In the genomic region with DNA sequence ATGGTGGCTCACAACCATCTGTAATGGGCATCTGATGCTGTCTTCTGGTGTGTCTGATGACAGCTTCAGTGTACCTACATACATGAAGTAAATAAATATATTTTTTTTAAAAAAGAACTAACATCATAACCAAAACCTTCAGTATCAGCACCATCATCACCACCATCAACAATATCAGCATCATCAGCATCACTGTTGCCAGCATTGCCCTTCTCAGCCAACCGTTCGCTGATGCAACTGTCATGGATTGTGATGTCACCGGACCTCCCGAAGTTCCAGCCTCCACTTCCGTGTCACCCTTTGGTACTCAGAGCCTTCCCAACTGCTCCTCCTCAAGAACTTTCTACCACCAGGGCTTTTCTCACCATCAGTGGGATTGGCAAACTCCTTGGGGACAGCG, we compare ENCODE assay signal across 8 mouse cellular contexts. TPM values are rescaled to one million over a fixed set of nuclear protein-coding genes. Genes with fewer than 3 reads are reported as not detected.
DNase-seq lines count a peak whose midpoint lies in the region; ATAC-seq and TF ChIP-seq lines count a peak whose summit lies in the region.

Gene Usp30, plus strand, starts transcription at position 301 of the 400 bp plus-strand sequence.

- WGBS in intestine, embryonic 15.5 days = 92% methylated on average over 6 of the region's 6 CpGs
- WGBS in intestine, postnatal 0 days = 87% methylated on average over 6 of the region's 6 CpGs
- 94% methylated on average over 6 of the region's 6 CpGs for WGBS in forebrain, embryonic 16.5 days
- 91% methylated on average over 6 of the region's 6 CpGs for WGBS in limb, embryonic 14.5 days

- no peaks in the 10 kb centered on the region for H3K36me3 ChIP-seq in intestine, embryonic 15.5 days
- no peaks in the 10 kb centered on the region for H3K36me3 ChIP-seq in intestine, postnatal 0 days (ENCODE audit: control insufficient read depth, insufficient read depth)
- peaks cover 11% of the 10 kb centered on the region; the same call in 1 of the 2 replicates for H3K36me3 ChIP-seq in forebrain, embryonic 16.5 days (ENCODE audit: control insufficient read depth, insufficient read depth)
- H3K36me3 ChIP-seq in limb, embryonic 14.5 days (ENCODE audit: control insufficient read depth, insufficient read depth, low read length) = no peaks in the 10 kb centered on the region

- H3K4me1 ChIP-seq in intestine, embryonic 15.5 days (replicated peaks) = no peaks in the 10 kb centered on the region
- no peaks in the 10 kb centered on the region for H3K4me1 ChIP-seq in intestine, postnatal 0 days (replicated peaks; ENCODE audit: control insufficient read depth, insufficient read depth, low read length)
- H3K4me1 ChIP-seq in forebrain, embryonic 16.5 days (replicated peaks; ENCODE audit: control insufficient read depth, insufficient read depth, low read length) = peaks cover 2% of the 10 kb centered on the region; the same call in 1 of the 2 replicates
- no peaks in the 10 kb centered on the region for H3K4me1 ChIP-seq in limb, embryonic 14.5 days (ENCODE audit: control insufficient read depth, insufficient read depth, low read length)

- no peaks in the 10 kb centered on the region for H3K27me3 ChIP-seq in intestine, embryonic 15.5 days (replicated peaks)
- H3K27me3 ChIP-seq in intestine, postnatal 0 days (replicated peaks; ENCODE audit: control insufficient read depth, insufficient read depth, low read length) = no peaks in the 10 kb centered on the region
- H3K27me3 ChIP-seq in forebrain, embryonic 16.5 days (replicated peaks; ENCODE audit: control insufficient read depth, insufficient read depth, low read length) = no peaks in the 10 kb centered on the region
- no peaks in the 10 kb centered on the region for H3K27me3 ChIP-seq in limb, embryonic 14.5 days (ENCODE audit: control insufficient read depth, insufficient read depth, low read length)

- H3K4me2 ChIP-seq in intestine, embryonic 15.5 days (replicated peaks) = no peak within 1 kb of the TSS
- H3K4me2 ChIP-seq in intestine, postnatal 0 days (replicated peaks; ENCODE audit: low read depth) = no peak within 1 kb of the TSS
- H3K4me2 ChIP-seq in forebrain, embryonic 16.5 days (ENCODE audit: low read length) = no peak within 1 kb of the TSS
- no peak within 1 kb of the TSS for H3K4me2 ChIP-seq in limb, embryonic 14.5 days (replicated peaks; ENCODE audit: low read depth, low read length, severe bottlenecking)

- DNase-seq in adrenal gland, adult 2 months = no peak
- no peak for DNase-seq in limb, embryonic 14.5 days (ENCODE audit: low spot score)
- no peak for DNase-seq in retina, embryonic 14.5 days (ENCODE audit: low spot score)
- no peak for DNase-seq in gastrocnemius, adult 8-10 months (ENCODE audit: low spot score in 2 of 2)
- no peak for DNase-seq in cerebellum, adult 8-10 months

- no peak within 1 kb of the TSS for H3K9ac ChIP-seq in intestine, embryonic 15.5 days
- no peak within 1 kb of the TSS for H3K9ac ChIP-seq in intestine, postnatal 0 days (ENCODE audit: low read depth, low read length)
- no peak within 1 kb of the TSS for H3K9ac ChIP-seq in forebrain, embryonic 16.5 days (replicated peaks; ENCODE audit: low read depth, low read length)
- no peak within 1 kb of the TSS for H3K9ac ChIP-seq in limb, embryonic 14.5 days (ENCODE audit: low read depth, low read length, severe bottlenecking)

- no peaks in the 10 kb centered on the region for H3K9me3 ChIP-seq in intestine, embryonic 15.5 days
- H3K9me3 ChIP-seq in intestine, postnatal 0 days (ENCODE audit: control insufficient read depth) = no peaks in the 10 kb centered on the region
- H3K9me3 ChIP-seq in forebrain, embryonic 16.5 days (ENCODE audit: control insufficient read depth, low read length) = no peaks in the 10 kb centered on the region
- no peaks in the 10 kb centered on the region for H3K9me3 ChIP-seq in limb, embryonic 14.5 days (ENCODE audit: control insufficient read depth, low read length)

- no peak for TF ChIP-seq POLR2A in limb, embryonic 14.5 days (IDR thresholded peaks at IDR 0.05; ENCODE audit: borderline replicate concordance, extremely low read depth, insufficient read depth, insufficient read length)

- TF ChIP-seq CTCF in intestine, postnatal 0 days (IDR thresholded peaks at IDR 0.05; ENCODE audit: low read depth) = no peak

- H3K4me3 ChIP-seq in intestine, embryonic 15.5 days (replicated peaks) = no peak within 1 kb of the TSS
- no peak within 1 kb of the TSS for H3K4me3 ChIP-seq in intestine, postnatal 0 days (ENCODE audit: low read depth, low read length)
- no peak within 1 kb of the TSS for H3K4me3 ChIP-seq in forebrain, embryonic 16.5 days (replicated peaks; ENCODE audit: low read length)
- no peak within 1 kb of the TSS for H3K4me3 ChIP-seq in limb, embryonic 14.5 days (replicated peaks; ENCODE audit: low read length)

- H3K27ac ChIP-seq in intestine, embryonic 15.5 days = no peak within 1 kb of the TSS
- H3K27ac ChIP-seq in intestine, postnatal 0 days (ENCODE audit: low read depth, low read length) = no peak within 1 kb of the TSS
- H3K27ac ChIP-seq in forebrain, embryonic 16.5 days (ENCODE audit: low read length) = no peak within 1 kb of the TSS
- H3K27ac ChIP-seq in limb, embryonic 14.5 days (replicated peaks; ENCODE audit: low read depth, low read length) = no peak within 1 kb of the TSS

- no peak for ATAC-seq in intestine, embryonic 15.5 days
- ATAC-seq in intestine, postnatal 0 days = no peak
- ATAC-seq in forebrain, embryonic 16.5 days = no peak
- ATAC-seq in limb, embryonic 14.5 days (ENCODE audit: low FRiP score, low read depth) = no peak

RNA-seq across cellular contexts. Expression of gene Usp30, which starts in this region (rescaled TPM):
- 10.3 and 10.5 TPM in 2 replicates for polyA plus RNA-seq in intestine, embryonic 15.5 days (2015; fragmentation: Nextera tagmentation; extraction: Ambion mirVana)
- polyA plus RNA-seq in intestine, postnatal 0 days (2015; fragmentation: Nextera tagmentation; extraction: Ambion mirVana) = 5.5 and 5.8 TPM in 2 replicates
- 10 to 100 TPM; 25.4 to 40.0 TPM for total RNA-seq in adrenal gland, adult 2 months (2021)
- 26.6 and 31.3 TPM in 2 replicates for polyA plus RNA-seq in adrenal gland, adult 2 months (2012; rRNA removed)
- polyA plus RNA-seq in forebrain, embryonic 16.5 days (2015; fragmentation: Nextera tagmentation; extraction: Ambion mirVana) = 17.9 and 20.6 TPM in 2 replicates
- 29.0 and 35.3 TPM in 2 replicates for polyA plus RNA-seq in limb, embryonic 14.5 days (2012; rRNA removed)
- 11.4 and 13.4 TPM in 2 replicates for polyA plus RNA-seq in limb, embryonic 14.5 days (2014; fragmentation: Nextera tagmentation; extraction: Ambion mirVana)
- 1 to 10 TPM; 7.8 to 9.4 (median 8.6) TPM for total RNA-seq in gastrocnemius, adult 8-10 months (2022)
